Mouse (Mus musculus) liver, embryonic 12.5 days (tissue): ENCODE measurements around the gene Gapdh. TPM values are rescaled to one million over a fixed set of nuclear protein-coding genes. Genes with fewer than 3 reads are reported as not detected.
A peak's percentile ranks its signal among the peaks of the same experiment; 100 is the strongest.

Experiments
- ATAC-seq: fragments of 200-750 bp; cut with Nextera tagmentation; 2 replicates; pipeline ENCODE4 v1.8.0; 2017; ENCODE audit warnings: moderate number of reproducible peaks, mild to moderate bottlenecking, moderate library complexity
- H3K27ac ChIP-seq: fragments of 300-500 bp; sonication (generic); 2 replicates; pipeline ENCODE4 v1.5.1; 2016; ENCODE audit warnings: mild to moderate bottlenecking
- H3K27me3 ChIP-seq: fragments of 300-500 bp; sonication (generic); replicated peaks from 2 replicates; pipeline ENCODE4 v1.6.1; 2016; ENCODE audit warnings: mild to moderate bottlenecking, moderate library complexity
- H3K36me3 ChIP-seq: fragments of 300-500 bp; sonication (generic); 2 replicates; pipeline ENCODE4 v1.6.1; 2016; ENCODE audit warnings: mild to moderate bottlenecking, moderate library complexity
- H3K4me1 ChIP-seq: fragments of 300-500 bp; sonication (generic); 2 replicates; pipeline ENCODE4 v1.6.1; 2016
- H3K4me2 ChIP-seq: fragments of 300-500 bp; sonication (generic); 2 replicates; pipeline ENCODE4 v1.6.1; 2016; ENCODE audit warnings: mild to moderate bottlenecking, moderate library complexity
- H3K4me3 ChIP-seq: fragments of 300-500 bp; sonication (generic); 2 replicates; pipeline ENCODE4 v1.5.1; 2016; ENCODE audit warnings: mild to moderate bottlenecking, moderate library complexity
- H3K9ac ChIP-seq: fragments of 300-500 bp; sonication (generic); 2 replicates; pipeline ENCODE4 v1.6.1; 2016; ENCODE audit warnings: mild to moderate bottlenecking, moderate library complexity
- H3K9me3 ChIP-seq: fragments of 300-500 bp; sonication (generic); replicated peaks from 2 replicates; pipeline ENCODE4 v1.6.1; 2016; ENCODE audit warnings: mild to moderate bottlenecking, moderate library complexity
- WGBS: fragments of 180-500 bp; shearing (Covaris S2); methylation state at CpG from one replicate; pipeline ENCODE4 v1.1.7; 2016; ENCODE audit not compliant: insufficient replicate concordance; 5-methylcytosine and 5-hydroxymethylcytosine counted together
- microRNA-seq: library from miRNA; unstranded; fragments of <30 nt; microRNA quantifications from one replicate; pipeline ENCODE4, GENCODE M21; 2017
- polyA plus RNA-seq: library from polyadenylated mRNA; unstranded; fragments of >200 nt; fragmentation: Nextera tagmentation; extraction: Ambion mirVana; gene quantifications from 2 replicates; pipeline ENCODE4 v1.2.1, GENCODE M21; 2016

Gapdh gene
- polyA plus RNA-seq, 1 experiment from 2014 or later: 1,575 TPM

DNA sequence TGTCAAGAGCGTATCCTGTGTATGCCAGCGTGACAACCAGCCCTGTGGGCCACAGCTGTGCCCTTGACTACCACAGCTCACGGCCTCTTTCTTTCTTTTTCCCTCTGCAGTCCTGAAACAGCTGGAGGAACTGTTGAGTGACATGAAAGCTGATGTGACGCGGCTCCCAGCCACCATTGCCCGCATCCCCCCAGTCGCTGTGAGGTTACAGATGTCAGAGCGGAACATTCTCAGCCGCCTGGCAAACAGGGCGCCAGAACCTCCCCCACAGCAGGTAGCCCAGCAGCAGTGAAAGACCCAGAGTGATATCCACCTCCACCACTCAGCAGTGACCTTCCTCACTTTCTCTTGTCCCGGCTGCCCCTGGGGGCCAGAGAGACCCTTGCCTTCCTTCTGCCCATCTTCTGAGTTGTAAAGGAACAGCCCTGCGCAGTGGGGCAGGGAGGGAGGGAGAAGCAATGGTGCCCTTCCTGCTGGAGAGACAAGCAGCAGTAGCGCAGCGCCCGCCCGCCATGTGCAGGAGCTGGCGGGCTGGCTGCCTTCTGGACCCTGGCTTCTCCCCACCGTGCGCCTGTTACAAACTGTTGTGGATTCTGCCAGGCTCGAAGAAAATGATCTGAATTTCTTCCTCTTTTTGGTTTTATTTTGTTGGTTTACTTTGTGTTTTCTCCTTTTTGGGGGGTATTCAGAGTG, 36.4 kb downstream of the Gapdh start:
- H3K9me3 ChIP-seq: no peaks in the 10 kb centered on the region
- no peaks in the 10 kb centered on the region for H3K27me3 ChIP-seq
- no peak overlapping the region for H3K4me2 ChIP-seq
- no peak overlapping the region for H3K4me3 ChIP-seq
- no peak for ATAC-seq
- H3K27ac ChIP-seq: 0 out of 2 replicates have a peak overlapping the region, but pooled peaks have one; percentile 10
- no peak overlapping the region for H3K9ac ChIP-seq
- peaks cover 77% of the 10 kb centered on the region for H3K36me3 ChIP-seq
- H3K4me1 ChIP-seq: peaks cover 30% of the 10 kb centered on the region
- WGBS: 89% methylated on average over 20 of the region's 20 CpGs

DNA sequence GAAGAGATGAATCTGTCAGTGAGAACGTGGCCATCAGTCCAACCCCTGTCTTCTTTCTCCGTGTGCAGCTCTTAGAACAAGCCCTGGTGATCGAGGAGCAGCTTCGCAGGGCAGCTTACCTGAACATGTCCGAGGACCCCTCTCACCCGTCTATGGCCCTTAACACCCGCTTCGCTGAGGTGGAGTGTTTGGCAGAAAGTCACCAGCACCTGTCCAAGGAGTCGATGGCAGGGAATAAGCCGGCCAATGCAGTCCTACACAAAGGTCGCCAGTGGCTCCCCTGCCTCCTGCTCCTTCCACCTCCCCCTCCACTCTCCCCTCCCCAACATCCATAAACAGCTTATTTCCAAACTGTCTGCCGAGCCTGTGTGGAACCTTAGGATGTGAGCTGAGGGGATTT, 37.5 kb downstream of the Gapdh start:
- Histone ChIP-seq H3K9me3 (no peaks in the 10 kb centered on the region), H3K27me3 (no peaks in the 10 kb centered on the region), H3K4me3 (no peak overlapping the region), H3K36me3 (peaks cover 77% of the 10 kb centered on the region), H3K9ac (no peak overlapping the region), H3K27ac (no peak overlapping the region), H3K4me2 (no peak overlapping the region), H3K4me1 (peaks cover 25% of the 10 kb centered on the region)
- no peak for ATAC-seq
- WGBS: 88% methylated on average over 12 of the region's 12 CpGs

DNA sequence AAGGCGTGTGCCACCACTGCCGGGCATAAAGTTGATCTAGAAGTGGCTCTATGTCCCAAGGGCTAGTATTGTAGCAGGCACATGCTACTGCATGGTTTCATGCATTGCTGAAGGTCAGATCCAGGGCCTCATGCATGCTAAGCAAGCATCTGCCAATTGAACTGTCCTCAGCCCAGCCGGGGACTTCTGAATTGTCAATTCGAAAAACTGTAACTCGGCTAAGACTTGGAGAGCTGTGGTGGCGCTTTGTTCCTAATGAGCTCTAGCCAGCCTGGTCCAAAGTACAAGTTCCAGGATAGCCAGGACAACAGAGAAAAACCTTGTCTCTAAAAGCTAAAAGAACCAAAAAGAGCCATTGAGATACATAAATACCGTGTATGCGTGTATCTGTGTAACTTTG, 46.9 kb downstream of the Gapdh start:
- Histone ChIP-seq H3K9ac (no peak overlapping the region), H3K4me1 (no peaks in the 10 kb centered on the region), H3K36me3 (peaks cover 97% of the 10 kb centered on the region), H3K27me3 (no peaks in the 10 kb centered on the region), H3K27ac (no peak overlapping the region), H3K9me3 (no peaks in the 10 kb centered on the region), H3K4me3 (no peak overlapping the region), H3K4me2 (no peak overlapping the region)
- WGBS: 89% methylated on average over 8 of the region's 8 CpGs
- no peak for ATAC-seq

DNA sequence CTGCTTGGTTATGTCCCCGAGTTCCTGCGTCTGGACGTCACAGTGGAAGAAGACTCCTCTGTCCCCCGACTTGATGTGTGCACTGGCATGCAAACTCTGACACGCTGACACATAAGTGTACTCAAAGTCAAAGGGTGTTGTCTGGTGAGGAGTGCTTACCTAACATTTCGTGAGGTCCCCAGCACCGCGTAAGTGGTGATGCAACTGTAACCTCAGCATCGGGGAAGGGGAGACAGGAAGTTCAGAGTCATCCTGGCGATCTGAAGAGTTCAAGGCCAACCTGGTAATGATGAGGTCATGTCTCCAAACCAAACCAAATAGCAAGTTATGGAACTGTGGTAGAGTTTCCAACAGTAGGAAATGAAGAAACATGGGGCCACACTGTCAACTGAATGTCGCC, 53.7 kb downstream of the Gapdh start:
- Histone ChIP-seq H3K27ac (no peak overlapping the region), H3K36me3 (peaks cover 98% of the 10 kb centered on the region), H3K4me3 (no peak overlapping the region), H3K4me1 (no peaks in the 10 kb centered on the region), H3K9me3 (no peaks in the 10 kb centered on the region), H3K4me2 (no peak overlapping the region), H3K9ac (no peak overlapping the region), H3K27me3 (no peaks in the 10 kb centered on the region)
- 84% methylated on average over 11 of the region's 11 CpGs for WGBS
- ATAC-seq: no peak

Small RNA genes within 50 kb of the gene (microRNA-seq; reads per million reads assigned to microRNA genes)
- gene Mir3098: 2.8 reads per million

Other genes starting within 250 kb of the Gapdh start
- 64.5 and 66.7 TPM in 2 replicates for gene Ptms, start 246.4 kb downstream of the Gapdh start, polyA plus RNA-seq
- 178 and 187 TPM in 2 replicates for gene Mlf2, start 235.1 kb downstream of the Gapdh start, polyA plus RNA-seq
- 88.7 and 95.2 TPM in 2 replicates for gene Cops7a, start 200.9 kb downstream of the Gapdh start, polyA plus RNA-seq
- gene Pianp, start 169.8 kb downstream of the Gapdh start, polyA plus RNA-seq: 0.11 TPM in 1 of 2 replicates, not detected in the other
- 6.6 and 7.2 TPM in 2 replicates for gene Zfp384, start 157.3 kb downstream of the Gapdh start, polyA plus RNA-seq
- 34.4 and 34.6 TPM in 2 replicates for gene Ing4, start 126.7 kb downstream of the Gapdh start, polyA plus RNA-seq
- 2.8 and 3.7 TPM in 2 replicates for gene Acrbp, start 116.8 kb downstream of the Gapdh start, polyA plus RNA-seq
- gene Lpar5, start 98.5 kb downstream of the Gapdh start, polyA plus RNA-seq: 1.9 and 2.2 TPM in 2 replicates
- 38.3 and 40.5 TPM in 2 replicates for gene Chd4, start 70.5 kb downstream of the Gapdh start, polyA plus RNA-seq
- 83.1 and 85.3 TPM in 2 replicates for gene Nop2, start 34.6 kb downstream of the Gapdh start, polyA plus RNA-seq
- gene Iffo1, start 21.2 kb downstream of the Gapdh start, polyA plus RNA-seq: 6.6 and 7.3 TPM in 2 replicates
- 132 and 138 TPM in 2 replicates for gene Ncapd2, start 25.2 kb upstream of the Gapdh start, polyA plus RNA-seq
- gene Mrpl51, start 25.3 kb upstream of the Gapdh start, polyA plus RNA-seq: 211 and 222 TPM in 2 replicates
- 2.3 and 2.6 TPM in 2 replicates for gene Vamp1, start 49.1 kb upstream of the Gapdh start, polyA plus RNA-seq
- gene Tapbpl, start 65.4 kb upstream of the Gapdh start, polyA plus RNA-seq: 3.8 and 4.0 TPM in 2 replicates
- gene Cd27, start 70.5 kb upstream of the Gapdh start, polyA plus RNA-seq: 2.6 and 3.2 TPM in 2 replicates
- not detected in 2 replicates for gene Tuba3a, start 119.6 kb upstream of the Gapdh start, polyA plus RNA-seq
- 19.2 and 22.9 TPM in 2 replicates for gene Ltbr, start 147.4 kb upstream of the Gapdh start, polyA plus RNA-seq
- gene Scnn1a, start 154.2 kb upstream of the Gapdh start, polyA plus RNA-seq: 0.23 and 0.50 TPM in 2 replicates
- 23.0 and 23.4 TPM in 2 replicates for gene Tnfrsf1a, start 182.9 kb upstream of the Gapdh start, polyA plus RNA-seq
- 0.37 and 0.39 TPM in 2 replicates for gene Plekhg6, start 214.3 kb upstream of the Gapdh start, polyA plus RNA-seq